Mouse (Mus musculus) ovary, postnatal 10 days (tissue): Measurements from ENCODE around the gene Atp9a.
A peak's percentile ranks its signal among the peaks of the same experiment; 100 is the strongest.
"Not testable (repeated sequence)": the region's sequence is repeated elsewhere in the genome, so short reads cannot be mapped to it uniquely, and the experiment has no call there.

Source experiments
- DNase-seq: peaks from one replicate; pipeline ENCODE4 v3.0.0; 2022; ENCODE audit warnings: low spot score

Atp9a gene

GRCm38 (mm10) chr2:168742059-168742627 lies at the start of gene Atp9a:
TSS of gene Atp9a (minus strand) at chr2:168742409.
- DNase-seq, result peak; percentile 54

GRCm38 (mm10) chr2:168791115-168791802 lies 49.0 kb upstream of the Atp9a start:
- DNase-seq, result no peak

- no peak for DNase-seq
Observed at GRCm38 (mm10) chr2:168786174-168786573, 44.0 kb upstream of the Atp9a start.

GRCm38 (mm10) chr2:168780596-168780995 lies 38.4 kb upstream of the Atp9a start:
- DNase-seq, result no peak

- DNase-seq, result no peak
Observed at GRCm38 (mm10) chr2:168780024-168780423, 37.8 kb upstream of the Atp9a start.

- DNase-seq, result no peak
Observed at GRCm38 (mm10) chr2:168777481-168777880, 35.3 kb upstream of the Atp9a start.

- DNase-seq, result no peak
Observed at GRCm38 (mm10) chr2:168776238-168776637, 34.0 kb upstream of the Atp9a start.

GRCm38 (mm10) chr2:168769259-168769658 lies 27.1 kb upstream of the Atp9a start:
- DNase-seq, result no peak

- DNase-seq, result no peak
Observed at GRCm38 (mm10) chr2:168767582-168767981, 25.4 kb upstream of the Atp9a start, which contains the start of gene Sall4. TSS of gene Sall4 (minus strand) at chr2:168767943.

- no peak for DNase-seq
Observed at GRCm38 (mm10) chr2:168766538-168767361, 24.5 kb upstream of the Atp9a start.

- DNase-seq, result no peak
Observed at GRCm38 (mm10) chr2:168765696-168766537, 23.7 kb upstream of the Atp9a start.

GRCm38 (mm10) chr2:168765065-168765681 lies 23.0 kb upstream of the Atp9a start:
- no peak for DNase-seq

- DNase-seq, result no peak
Observed at GRCm38 (mm10) chr2:168764460-168764867, 22.3 kb upstream of the Atp9a start.

GRCm38 (mm10) chr2:168763785-168764184 lies 21.6 kb upstream of the Atp9a start:
- DNase-seq, result no peak

- no peak for DNase-seq
Observed at GRCm38 (mm10) chr2:168762411-168762815, 20.2 kb upstream of the Atp9a start.

GRCm38 (mm10) chr2:168761954-168762353 lies 19.7 kb upstream of the Atp9a start:
- DNase-seq, result no peak

- DNase-seq, result no peak
Observed at GRCm38 (mm10) chr2:168761141-168761540, 18.9 kb upstream of the Atp9a start.

GRCm38 (mm10) chr2:168744406-168744805 lies 2.2 kb upstream of the Atp9a start:
- DNase-seq, result not testable (repeated sequence)

- no peak for DNase-seq
Observed at GRCm38 (mm10) chr2:168742649-168743048, 440 bp upstream of the Atp9a start.

- peak; percentile 53 for DNase-seq
Observed at GRCm38 (mm10) chr2:168741273-168742058, 743 bp downstream of the Atp9a start.

GRCm38 (mm10) chr2:168740496-168740895 lies 1.7 kb downstream of the Atp9a start:
- DNase-seq, result no peak
